Mouse (Mus musculus) embryo, embryonic 9.5 days (tissue): ENCODE measurements at regions not wholly inside any gene's neighbourhood (a gene's known extent, or its start where the extent isn't known, plus 50 kb on each side); places are given as distances from the start of the nearest gene placed in this dataset.
A peak's percentile ranks its signal among the peaks of the same experiment; 100 is the strongest.

Source experiments
- DNase-seq: peaks from one replicate; pipeline ENCODE4 v3.0.0-alpha.2; 2017; ENCODE audit errors: extremely low spot score

GRCm38 (mm10) chr2:84183624-84184287, 193.4 kb downstream of the Gm13691 start:
- DNase-seq, result no peak

GRCm38 (mm10) chr2:84184288-84185015, 194.1 kb downstream of the Gm13691 start:
- DNase-seq, result peak; percentile 16

DNA sequence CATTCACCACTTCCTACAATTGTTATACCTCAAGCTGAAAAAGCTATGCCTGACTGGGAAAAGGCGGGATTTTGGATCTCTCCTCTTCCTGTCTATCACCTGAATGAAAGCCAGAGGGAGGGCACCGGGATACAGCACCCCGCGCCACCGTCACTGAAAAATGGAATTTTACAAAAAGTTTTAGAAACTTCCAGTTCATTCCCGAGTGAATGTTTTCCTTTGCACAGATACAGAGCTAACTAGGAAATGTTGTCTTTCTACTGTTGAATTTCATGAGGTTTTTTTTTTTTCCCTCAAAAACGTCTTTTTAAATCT, 194.6 kb downstream of the Gm13691 start:
- no peak for DNase-seq

- peak; percentile 48 for DNase-seq
These were observed 195.9 kb downstream of the Gm13691 start for GRCm38 (mm10) chr2:84186126-84186701.

GRCm38 (mm10) chr2:84187456-84187855, 197.1 kb downstream of the Gm13691 start:
- no peak for DNase-seq

- no peak for DNase-seq
These were observed 198.9 kb downstream of the Gm13691 start for GRCm38 (mm10) chr2:84189302-84189701.

DNA sequence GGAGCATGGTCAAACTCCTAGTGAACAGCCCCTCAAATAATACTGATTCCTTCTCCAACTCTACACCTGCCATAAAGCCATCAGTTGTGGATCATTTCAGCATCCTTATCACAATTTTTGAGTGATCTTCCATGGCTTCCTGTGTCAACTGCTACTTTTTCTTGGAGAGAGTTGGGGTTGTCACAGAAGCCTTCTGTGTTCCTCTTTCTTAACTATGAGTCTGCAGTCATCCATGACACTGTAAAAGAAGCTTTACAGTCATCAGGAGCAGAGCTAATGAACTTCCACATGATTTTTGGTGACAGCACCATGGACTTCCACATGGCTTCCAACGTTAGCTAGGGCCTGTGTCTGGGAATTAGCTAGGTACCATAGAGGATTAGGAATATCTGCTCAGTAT, 208.1 kb downstream of the Calcrl start:
- DNase-seq, result no peak

DNA sequence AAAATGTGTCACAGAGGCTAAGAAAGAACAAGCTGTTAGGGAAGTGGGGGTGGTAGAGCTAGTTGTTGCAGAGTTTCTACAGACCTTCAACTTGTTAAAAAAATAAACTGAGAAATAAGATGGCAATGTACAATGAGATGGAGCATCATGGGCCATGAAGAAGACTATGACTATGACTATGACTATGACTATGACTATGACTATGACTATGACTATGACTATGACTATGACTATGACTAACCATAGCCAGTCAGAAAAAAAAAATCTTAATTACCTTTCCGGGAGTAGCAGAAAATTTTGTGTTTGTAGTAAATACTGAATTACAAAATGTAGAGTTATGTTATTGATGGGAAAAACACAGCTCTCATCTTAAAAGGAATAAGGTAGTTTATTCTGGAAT, 203.2 kb downstream of the Calcrl start:
- no peak for DNase-seq

GRCm38 (mm10) chr2:84229777-84230176, 195.4 kb downstream of the Calcrl start:
- DNase-seq, result no peak

GRCm38 (mm10) chr2:84235641-84236040, 189.6 kb downstream of the Calcrl start:
- no peak for DNase-seq

GRCm38 (mm10) chr2:84241244-84241643, 184.0 kb downstream of the Calcrl start:
- DNase-seq, result no peak

DNA sequence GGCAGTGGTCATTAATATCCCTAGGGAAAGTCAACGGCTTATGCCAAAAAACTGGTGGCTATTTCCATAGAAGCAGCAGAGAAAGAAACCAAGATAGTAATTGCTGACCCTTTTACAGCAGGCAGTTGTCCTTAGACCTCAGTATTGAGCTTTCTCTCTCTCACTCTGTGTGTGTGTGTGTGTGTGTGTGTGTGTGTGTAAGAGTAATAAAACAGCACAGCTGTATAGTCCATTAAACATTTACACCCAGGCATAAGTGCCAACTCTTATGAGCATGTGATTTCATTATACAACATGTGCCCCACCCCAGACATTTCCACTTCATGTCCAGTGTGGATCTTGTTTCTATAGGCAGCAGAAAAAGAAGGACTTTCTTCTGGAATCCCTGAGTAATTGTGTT, 183.2 kb downstream of the Calcrl start:
- DNase-seq, result no peak

GRCm38 (mm10) chr2:84245900-84246299, 179.3 kb downstream of the Calcrl start:
- DNase-seq, result no peak

- no peak for DNase-seq
These were observed 178.6 kb downstream of the Calcrl start for GRCm38 (mm10) chr2:84246562-84246961.

DNA sequence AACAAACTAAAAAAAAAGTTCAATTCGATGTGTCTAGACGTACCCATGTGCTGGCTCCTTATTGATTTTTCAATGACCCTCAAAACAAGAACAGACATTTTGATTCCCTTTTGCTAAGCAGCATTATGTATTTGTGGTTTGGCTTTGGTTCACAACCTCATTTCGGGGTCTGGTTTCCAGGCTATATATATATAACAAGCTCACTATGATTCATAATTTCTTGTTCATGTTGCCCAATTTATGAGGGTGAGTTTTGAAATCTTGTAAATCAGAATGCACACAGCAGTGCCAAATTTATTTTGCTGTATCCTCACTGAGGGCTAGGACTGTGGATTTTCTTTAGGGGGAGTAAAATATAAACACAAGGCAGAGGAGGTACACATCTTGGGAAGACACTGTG, 177.0 kb downstream of the Calcrl start:
- no peak for DNase-seq

- DNase-seq, result no peak
These were observed 175.3 kb downstream of the Calcrl start for GRCm38 (mm10) chr2:84249871-84250270.

- DNase-seq, result no peak
These were observed 173.1 kb downstream of the Calcrl start for GRCm38 (mm10) chr2:84252076-84252475.

GRCm38 (mm10) chr2:84258339-84259006, 166.7 kb downstream of the Calcrl start:
- no peak for DNase-seq

DNA sequence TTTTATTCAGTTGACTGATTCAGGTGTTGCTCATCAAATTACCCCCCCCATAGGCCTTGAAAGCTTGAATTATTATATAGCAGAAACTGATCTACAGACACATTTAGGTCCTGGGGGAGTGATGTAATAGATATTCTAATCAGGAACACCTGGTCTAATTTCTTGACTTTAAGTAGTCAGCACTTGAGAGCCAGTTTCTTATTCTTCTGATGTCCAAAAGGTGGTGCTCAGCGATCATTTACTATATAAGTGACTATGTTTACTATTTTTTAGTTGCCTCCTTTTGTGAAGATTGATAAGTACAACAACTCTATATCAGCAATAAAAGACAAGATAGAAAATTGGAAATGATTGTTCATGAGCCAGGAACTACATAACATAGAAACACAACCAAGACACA, 166.0 kb downstream of the Calcrl start:
- no peak for DNase-seq

DNA sequence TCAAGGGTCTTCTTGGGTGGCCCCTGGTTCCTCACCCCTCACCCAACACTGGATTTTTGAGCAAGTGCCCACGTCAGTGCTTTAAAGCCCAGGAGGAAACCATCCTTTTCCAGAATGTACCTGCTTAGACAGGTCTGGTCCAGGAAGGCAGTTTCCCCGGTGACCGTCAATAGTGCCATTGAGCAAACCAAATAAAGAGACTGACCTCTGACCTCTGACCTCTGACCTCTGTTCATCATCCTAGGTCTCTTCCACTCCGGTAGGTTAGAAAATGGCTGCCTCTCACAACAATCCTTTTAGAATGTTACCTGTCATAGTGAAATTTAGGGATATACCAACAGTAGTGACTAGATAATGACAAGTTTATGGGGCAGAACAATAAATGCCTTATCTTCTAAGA, 164.5 kb downstream of the Calcrl start:
- DNase-seq, result peak; percentile 35

DNA sequence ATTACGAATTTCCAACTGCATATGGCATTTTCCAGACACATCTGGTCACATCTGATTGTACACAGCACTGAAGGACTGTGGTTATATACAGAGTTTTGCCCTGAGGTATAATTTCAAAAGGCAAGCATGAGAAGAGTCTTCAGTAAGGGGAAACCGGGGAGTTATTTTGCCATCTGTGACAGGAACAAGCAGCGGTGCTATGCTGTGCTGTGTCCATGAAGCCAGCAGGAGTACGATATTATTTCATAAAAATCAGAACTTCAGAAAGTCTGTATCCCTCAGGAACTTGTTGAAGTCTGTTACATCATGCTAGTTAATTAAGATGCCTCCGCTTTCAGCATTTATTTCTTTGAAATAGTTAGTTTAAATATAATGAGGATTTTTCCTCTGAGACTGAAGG, 163.7 kb downstream of the Calcrl start:
- DNase-seq, result no peak

DNA sequence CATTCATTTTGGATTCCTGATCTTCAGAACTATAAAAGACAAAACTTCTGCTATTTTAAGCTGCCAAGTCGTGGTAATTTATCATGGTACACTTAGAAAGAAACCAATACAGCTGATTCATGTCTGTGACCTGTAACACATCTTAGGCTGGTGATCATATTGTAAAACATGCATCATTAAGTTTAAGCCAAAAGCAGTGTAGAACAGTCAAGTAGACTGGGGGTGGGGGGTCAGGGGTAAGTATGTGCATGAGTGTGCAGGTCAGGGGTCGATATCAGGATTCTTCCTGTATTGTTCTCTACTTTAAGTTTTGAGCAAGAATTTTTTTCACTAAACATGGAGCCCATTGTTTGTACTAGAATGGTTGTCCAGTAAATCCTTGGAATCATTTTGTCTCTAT, 160.7 kb downstream of the Calcrl start:
- no peak for DNase-seq

GRCm38 (mm10) chr2:84265002-84265401, 160.2 kb downstream of the Calcrl start:
- DNase-seq, result no peak
